Mouse (Mus musculus) layer of hippocampus, adult 9-10 months (tissue): Measurements from ENCODE around the gene 6430531B16Rik.

Experiments used
- DNase-seq: peaks from one replicate; pipeline ENCODE4 v3.0.0; 2022; ENCODE audit warnings: low spot score

6430531B16Rik gene

GRCm38 (mm10) chr7:139937138-139937537, 41.4 kb downstream of the 6430531B16Rik start:
- DNase-seq, result no peak

DNA sequence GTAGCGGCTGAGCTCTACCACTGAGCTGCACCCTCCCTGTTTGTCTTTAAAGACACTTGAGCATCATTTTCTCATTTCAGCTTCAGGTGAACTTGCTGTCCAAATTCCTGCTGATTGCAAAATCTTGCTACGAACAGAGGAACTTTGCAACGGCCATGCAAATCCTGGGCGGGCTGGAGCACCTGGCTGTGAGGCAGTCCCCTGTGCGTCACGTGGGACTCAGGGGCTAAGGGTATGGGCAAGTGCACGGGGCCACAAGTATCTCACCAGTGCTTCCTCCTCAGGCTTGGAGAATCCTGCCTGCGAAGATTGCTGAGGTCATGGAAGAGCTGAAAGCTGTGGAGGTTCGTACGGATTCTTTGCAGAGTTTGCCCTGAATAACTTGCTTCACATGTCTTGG, 41.9 kb downstream of the 6430531B16Rik start:
- DNase-seq, result no peak

DNA sequence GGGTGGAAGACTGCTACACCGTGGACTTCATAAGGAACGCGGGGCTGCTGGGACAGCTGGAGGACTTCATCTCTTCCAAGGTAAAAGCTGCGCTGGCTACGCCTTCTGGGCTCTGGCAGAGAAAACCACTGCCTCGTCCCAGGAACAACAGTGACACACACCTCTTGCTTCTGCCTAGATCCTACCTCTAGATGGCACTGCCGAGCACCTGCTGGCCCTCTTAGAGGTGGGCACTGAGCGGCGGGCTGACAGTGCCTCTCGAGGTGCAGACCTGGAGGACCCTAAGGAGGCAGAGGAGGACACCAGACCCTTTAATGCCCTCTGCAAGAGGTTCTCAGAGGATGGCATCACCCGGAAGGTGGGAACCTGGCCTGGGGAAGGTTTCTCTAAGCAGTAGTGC, 47.8 kb downstream of the 6430531B16Rik start:
- DNase-seq, result no peak
